Mouse (Mus musculus): ENCODE data around the gene Atad5. TPM values are rescaled to one million over a fixed set of nuclear protein-coding genes. Genes with fewer than 3 reads are reported as not detected.

Atad5 gene
- total and polyA plus RNA-seq, 3 experiments: 17.1 to 66.9 (median 22.6) TPM

Other genes with a start within 250 kb of the Atad5 start
- gene Utp6, start 127.0 kb upstream of the Atad5 start, total RNA-seq (2012; rRNA removed): 93.8 and 97.9 TPM in 2 replicates
- gene Utp6, start 127.0 kb upstream of the Atad5 start, polyA plus RNA-seq (2012; ENCODE audit: insufficient read depth in 1 of 2, insufficient read length in 2 of 2, low read depth in 1 of 2, low replicate concordance in 2 of 2, missing spikeins in 1 of 2): 10 to 100 TPM in 1 of 2 experiments, not detected in 1; 88.6 TPM
- gene Suz12, start 96.3 kb upstream of the Atad5 start, total RNA-seq (2012; rRNA removed): 33.2 and 35.6 TPM in 2 replicates
- gene Suz12, start 96.3 kb upstream of the Atad5 start, polyA plus RNA-seq (2012; ENCODE audit: insufficient read depth in 1 of 2, insufficient read length in 2 of 2, low read depth in 1 of 2, low replicate concordance in 2 of 2, missing spikeins in 1 of 2): 100 to 1,000 TPM in 1 of 2 experiments, 10 to 100 TPM in 1; 43.9 to 191 TPM
- 104 and 107 TPM in 2 replicates for gene Crlf3, start 8.4 kb upstream of the Atad5 start, total RNA-seq (2012; rRNA removed)
- gene Crlf3, start 8.4 kb upstream of the Atad5 start, polyA plus RNA-seq (2012; ENCODE audit: insufficient read depth in 1 of 2, insufficient read length in 2 of 2, low read depth in 1 of 2, low replicate concordance in 2 of 2, missing spikeins in 1 of 2): 10 to 100 TPM in 1 of 2 experiments, not detected in 1; 71.7 TPM
- 30.0 and 33.9 TPM in 2 replicates for gene Tefm, start 52.8 kb downstream of the Atad5 start, total RNA-seq (2012; rRNA removed)
- 10 to 100 TPM in 1 of 2 experiments, not detected in 1; 23.6 TPM for gene Tefm, start 52.8 kb downstream of the Atad5 start, polyA plus RNA-seq (2012; ENCODE audit: insufficient read depth in 1 of 2, insufficient read length in 2 of 2, low read depth in 1 of 2, low replicate concordance in 2 of 2, missing spikeins in 1 of 2)
- gene Adap2, start 64.7 kb downstream of the Atad5 start, total RNA-seq (2012; rRNA removed): not detected in 2 replicates
- gene Adap2, start 64.7 kb downstream of the Atad5 start, polyA plus RNA-seq (2012; ENCODE audit: insufficient read depth in 1 of 2, insufficient read length in 2 of 2, low read depth in 1 of 2, low replicate concordance in 2 of 2, missing spikeins in 1 of 2): not detected
- 4.1 and 5.2 TPM in 2 replicates for gene Rnf135, start 94.5 kb downstream of the Atad5 start, total RNA-seq (2012; rRNA removed)
- gene Rnf135, start 94.5 kb downstream of the Atad5 start, polyA plus RNA-seq (2012; ENCODE audit: insufficient read depth in 1 of 2, insufficient read length in 2 of 2, low read depth in 1 of 2, low replicate concordance in 2 of 2, missing spikeins in 1 of 2): 1 to 10 TPM in 1 of 2 experiments, not detected in 1; 8.0 TPM
- 39.8 and 43.7 TPM in 2 replicates for gene Rhot1, start 119.6 kb downstream of the Atad5 start, total RNA-seq (2012; rRNA removed)
- 100 to 1,000 TPM in 1 of 2 experiments, 10 to 100 TPM in 1; 44.3 to 919 TPM for gene Rhot1, start 119.6 kb downstream of the Atad5 start, polyA plus RNA-seq (2012; ENCODE audit: insufficient read depth in 1 of 2, insufficient read length in 2 of 2, low read depth in 1 of 2, low replicate concordance in 2 of 2, missing spikeins in 1 of 2)
- gene Rhbdl3, start 211.5 kb downstream of the Atad5 start, total RNA-seq (2012; rRNA removed): 0.04 and 0.13 TPM in 2 replicates
- under 1 TPM in 1 of 2 experiments, not detected in 1; 0.11 TPM for gene Rhbdl3, start 211.5 kb downstream of the Atad5 start, polyA plus RNA-seq (2012; ENCODE audit: insufficient read depth in 1 of 2, insufficient read length in 2 of 2, low read depth in 1 of 2, low replicate concordance in 2 of 2, missing spikeins in 1 of 2)